Mouse (Mus musculus): ENCODE measurements at regions not wholly inside any gene's neighbourhood (a gene's known extent, or its start where the extent isn't known, plus 50 kb on each side); places are given as distances from the start of the nearest gene placed in this dataset.
"Not testable (repeated sequence)": the region's sequence is repeated elsewhere in the genome, so short reads cannot be mapped to it uniquely, and the experiment has no call there.

DNA sequence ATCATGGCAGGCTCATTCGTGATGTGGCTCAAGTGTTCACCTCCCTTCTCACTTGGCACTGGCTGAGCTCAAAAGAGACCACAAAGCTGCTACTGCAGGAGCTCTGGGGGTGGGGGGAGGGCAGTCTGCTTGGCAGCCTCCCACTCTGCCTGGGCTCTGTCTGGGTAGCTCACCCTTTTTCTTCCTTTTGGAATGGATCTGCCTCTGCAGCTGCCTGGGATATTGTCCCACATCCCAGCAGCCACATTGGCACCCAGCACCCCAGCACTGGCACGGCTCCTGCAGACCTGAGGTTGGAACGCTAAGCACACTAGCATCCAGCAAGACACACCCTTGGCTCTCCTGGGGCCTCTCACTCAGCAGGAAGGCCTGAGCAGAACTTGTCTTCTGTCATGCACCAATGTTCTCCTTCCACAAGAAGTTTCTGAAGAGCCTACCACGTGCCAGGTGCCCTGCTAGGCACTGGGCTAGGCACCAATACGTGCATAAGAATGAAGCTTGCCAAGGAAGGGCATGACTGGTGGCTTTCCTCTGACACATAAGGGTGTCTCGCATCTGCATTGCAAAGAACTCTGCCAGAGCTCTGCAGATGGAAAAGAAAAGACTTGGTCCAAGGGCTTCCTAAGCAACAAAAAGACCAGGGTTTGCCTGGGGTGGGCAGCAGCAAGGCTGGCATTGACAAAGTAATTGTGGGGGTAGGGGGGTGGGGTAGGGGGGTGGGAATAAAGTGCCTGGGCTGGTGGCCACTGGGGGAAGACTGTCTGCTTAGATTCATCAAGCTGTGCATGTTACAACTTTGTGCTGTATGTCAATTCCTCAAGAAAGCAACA, 112.1 kb upstream of the Sipa1l1 start:
- DNase-seq (ENCODE audit: extremely low read depth, insufficient read length, low spot score), result not testable (repeated sequence)

DNA sequence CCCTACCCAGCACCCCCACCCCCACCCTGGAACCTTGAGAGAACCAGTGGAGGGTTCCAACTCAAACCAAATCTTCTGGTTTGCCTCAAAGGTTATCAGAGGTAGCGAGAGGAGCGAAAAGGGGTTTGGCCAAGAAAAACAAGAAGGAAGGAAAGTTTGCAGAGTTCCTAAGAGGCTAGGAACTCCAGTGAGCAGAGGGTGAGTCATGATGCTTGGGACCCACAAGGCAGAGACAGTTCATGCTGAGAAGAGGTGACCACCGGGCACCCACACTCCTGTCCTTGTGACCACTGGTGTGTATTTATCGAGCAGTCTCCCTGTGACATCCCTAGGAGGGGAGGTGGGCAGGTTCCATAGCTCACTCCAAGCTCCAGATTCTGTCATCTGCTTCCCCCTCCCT, 104.1 kb upstream of the Sipa1l1 start:
- DNase-seq (ENCODE audit: extremely low read depth, insufficient read length, low spot score), result peak; percentile 18

DNA sequence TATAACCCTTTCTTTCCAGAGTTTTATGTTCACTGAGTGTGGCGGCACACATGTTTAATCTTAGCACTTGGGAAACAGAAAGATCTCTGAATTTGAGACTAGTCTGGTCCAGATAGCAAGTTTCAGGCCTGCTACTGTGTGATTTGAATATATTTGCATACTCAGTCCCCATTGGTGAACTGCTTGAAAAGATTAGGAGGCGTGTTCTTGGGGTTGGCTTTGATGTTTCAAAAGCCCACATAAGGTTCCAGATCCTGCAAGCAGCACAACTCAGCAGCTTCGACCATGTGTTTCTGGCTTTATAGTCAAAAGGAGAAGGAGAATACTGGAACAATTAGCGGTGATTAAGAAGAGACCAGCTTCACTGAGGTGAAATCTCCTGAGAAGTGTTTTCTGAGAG, 102.3 kb upstream of the Sipa1l1 start:
- no peak for DNase-seq (ENCODE audit: extremely low read depth, insufficient read length, low spot score)

DNA sequence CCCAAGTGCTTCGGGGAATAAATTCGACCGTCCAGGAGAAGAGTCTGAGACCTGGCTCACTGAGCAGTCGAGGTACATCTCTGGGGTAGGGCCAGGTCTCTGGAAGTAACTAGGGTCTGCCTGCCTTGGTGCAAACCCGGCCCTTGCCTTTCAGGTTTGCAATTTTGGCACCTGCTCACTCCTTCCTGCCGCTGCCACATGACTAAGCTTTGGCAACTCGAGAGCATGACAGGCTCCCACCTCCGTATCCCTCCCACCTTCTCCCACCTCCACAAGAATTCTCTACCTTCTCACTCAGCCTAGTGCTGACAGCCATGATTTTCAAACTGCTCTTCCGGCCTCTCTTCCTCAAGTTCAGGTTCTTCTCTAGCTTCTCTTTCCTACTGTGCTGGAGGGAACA, 99.5 kb upstream of the Sipa1l1 start:
- DNase-seq (ENCODE audit: extremely low read depth, insufficient read length, low spot score), result no peak

DNA sequence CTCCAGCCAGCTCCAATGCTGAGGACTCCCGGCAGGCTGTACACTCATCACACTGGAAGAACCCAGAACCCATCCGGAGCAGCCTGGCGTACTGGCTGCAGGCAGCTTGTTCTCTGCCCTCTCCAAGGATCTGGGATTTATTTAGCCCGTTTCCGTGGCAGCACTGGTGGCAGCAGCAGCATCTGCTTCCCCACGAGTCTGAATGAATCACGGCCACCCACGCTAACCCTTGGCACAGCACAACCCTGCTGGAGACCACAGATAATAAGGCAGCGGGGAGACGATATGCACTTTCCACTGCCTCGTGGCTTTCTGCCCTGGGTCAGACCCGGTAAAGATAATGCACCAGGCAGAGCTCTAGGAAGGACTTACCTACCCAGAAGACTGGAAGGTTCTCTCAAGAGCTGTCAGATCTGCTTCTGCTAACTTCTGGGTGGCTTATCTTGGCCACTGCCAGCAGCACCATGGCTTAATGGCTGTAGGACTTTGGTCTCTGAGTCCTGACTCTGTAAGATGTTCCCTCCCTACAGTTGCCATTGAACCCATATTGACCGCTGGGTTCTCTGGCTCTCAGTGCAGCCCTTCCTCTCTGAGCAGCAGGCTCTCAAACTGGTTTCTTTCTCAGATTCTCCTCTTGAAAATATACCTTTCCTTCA, 96.2 kb upstream of the Sipa1l1 start:
- peak; percentile 55 for DNase-seq (ENCODE audit: extremely low read depth, insufficient read length, low spot score)

DNA sequence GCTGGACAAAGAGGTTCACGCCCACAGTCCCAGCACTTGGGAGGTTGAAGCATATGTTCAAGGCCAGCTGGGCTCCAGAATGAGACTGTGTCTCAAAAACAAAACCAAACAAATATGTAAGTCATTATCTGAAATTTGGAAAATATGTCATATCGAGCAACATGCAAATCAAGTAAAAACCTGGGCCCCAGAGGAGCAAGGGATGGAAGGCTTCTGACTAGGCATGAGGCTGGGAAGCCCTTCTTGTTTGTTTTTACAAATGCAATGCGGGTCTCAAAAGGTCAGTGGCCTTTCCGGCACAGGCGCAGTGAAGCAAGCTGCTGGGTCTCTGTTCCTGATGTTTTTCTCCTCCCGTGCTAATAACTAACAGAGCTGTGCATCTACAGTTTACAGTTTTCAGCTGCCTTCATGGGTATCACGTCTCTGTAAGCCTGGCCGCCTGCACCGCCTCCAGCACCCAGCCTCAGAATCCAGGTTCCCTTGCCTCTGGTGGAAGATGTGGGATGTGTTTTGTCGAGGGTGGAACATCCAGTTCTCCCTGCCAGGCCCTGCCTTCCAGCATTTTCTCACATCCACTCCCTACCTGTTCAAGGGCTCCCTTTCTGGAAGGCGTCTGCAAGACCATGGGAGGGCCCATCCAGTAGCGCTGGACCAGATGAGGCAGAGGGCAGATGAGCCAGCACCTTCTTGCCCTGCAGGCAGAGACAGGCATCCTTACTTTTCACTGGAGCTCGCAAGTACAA, 93.5 kb upstream of the Sipa1l1 start:
- DNase-seq (ENCODE audit: extremely low read depth, insufficient read length, low spot score), result no peak

DNA sequence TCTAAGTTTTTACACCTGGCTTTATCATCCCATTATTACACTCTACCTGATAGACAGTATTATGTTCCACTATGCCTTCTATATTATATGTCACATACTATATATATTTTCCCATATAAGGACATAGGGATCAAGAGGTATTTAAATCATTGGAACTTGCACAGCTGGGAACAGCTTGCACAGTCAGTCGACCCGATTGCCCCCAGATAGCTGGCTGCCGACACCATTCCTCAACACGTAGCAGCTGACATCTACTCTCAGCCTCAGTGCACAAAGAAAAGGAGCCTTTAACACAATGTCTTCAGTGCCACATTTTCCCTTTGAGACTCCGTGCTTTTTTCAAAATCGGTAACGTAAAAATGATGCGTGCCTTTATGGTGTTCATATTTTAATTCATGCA, 92.4 kb upstream of the Sipa1l1 start:
- no peak for DNase-seq (ENCODE audit: extremely low read depth, insufficient read length, low spot score)

DNA sequence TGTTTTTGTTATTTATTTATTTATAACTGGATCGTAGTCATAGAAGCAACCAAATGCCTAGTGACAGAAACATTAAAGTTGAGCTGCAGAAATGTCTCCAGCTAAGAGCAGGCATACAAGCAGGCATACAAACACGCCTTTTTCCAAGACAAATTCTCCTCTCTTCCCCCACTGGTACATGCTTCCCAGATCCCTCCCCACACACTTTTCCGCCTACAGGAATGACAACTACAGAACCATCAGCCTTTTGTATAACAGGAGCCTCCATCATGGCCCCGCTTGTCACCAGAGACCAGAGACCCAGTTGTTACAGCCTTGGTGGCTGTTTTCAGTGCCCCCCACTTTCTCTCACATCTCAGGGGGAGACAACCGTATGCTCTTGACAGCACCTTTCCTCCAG, 91.2 kb upstream of the Sipa1l1 start:
- no peak for DNase-seq (ENCODE audit: extremely low read depth, insufficient read length, low spot score)

DNA sequence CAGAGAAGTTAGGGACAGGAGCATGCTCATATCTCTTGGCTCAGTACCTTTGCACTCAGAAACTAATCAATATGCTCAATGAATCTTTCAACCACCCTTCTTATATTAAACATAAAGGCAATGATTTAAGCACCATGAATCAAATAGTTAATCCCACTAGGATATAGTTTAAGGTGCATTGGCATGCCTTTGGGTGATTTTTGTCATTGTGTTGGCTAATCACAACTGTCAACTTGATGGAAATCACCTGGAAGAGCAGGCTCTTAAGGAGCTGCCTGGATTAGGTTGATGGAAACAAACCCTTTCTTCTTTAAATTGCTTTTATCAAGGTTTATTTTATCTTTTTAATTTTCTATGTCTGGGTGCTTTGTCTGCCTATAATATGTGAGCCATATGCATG, 90.4 kb upstream of the Sipa1l1 start:
- DNase-seq (ENCODE audit: extremely low read depth, insufficient read length, low spot score), result no peak

DNA sequence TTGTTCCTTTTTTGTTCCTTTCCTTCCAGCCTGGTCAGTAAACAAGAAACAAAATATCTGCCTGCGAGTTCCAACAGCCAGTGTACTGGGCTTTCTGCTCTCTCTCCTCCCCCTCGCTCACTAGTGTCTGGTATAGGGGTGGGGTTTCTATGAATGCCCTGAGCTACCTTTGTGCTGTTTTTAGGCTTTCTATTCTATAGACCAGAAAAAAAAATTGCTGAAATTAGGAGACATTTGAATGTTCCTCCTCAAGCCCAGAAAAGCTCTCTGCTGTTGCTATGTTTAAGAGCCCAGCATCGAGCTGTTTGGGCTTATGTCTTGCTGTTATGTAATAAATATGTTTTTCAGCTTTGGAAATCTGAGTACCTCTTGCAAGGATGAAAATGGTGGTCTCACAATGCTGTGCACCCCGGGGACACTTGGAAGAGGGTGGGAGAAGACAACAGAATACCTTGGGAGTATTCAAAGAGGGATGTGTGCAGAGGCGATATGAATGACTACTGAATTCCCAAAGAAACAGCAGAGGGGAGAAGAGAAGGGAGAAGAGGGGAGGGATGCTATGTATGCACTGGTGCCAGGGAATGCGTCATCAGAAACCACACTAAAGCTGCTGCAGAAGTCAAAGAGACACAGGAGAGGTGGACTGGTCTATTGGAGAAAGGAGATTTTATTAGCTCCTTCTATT, 88.8 kb upstream of the Sipa1l1 start:
- DNase-seq (ENCODE audit: extremely low read depth, insufficient read length, low spot score), result peak; percentile 26

DNA sequence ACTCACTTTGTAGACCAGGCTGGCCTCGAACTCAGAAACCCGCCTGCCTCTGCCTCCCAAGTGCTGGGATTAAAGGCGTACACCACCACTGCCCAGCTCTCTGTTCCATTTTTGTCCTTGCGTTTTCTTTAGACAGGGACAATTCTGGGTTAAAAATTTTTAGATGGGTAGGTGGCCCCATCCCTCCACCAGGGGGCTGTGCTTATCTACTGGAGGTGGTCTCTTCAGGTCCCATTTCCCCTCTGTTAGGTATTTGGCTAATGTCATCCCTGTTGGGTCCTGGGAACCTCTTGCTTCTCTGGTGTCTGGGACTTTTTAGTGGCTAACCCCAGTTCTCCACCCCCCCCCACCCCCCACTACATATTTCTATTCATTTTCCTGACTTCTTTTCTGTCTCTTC, 86.5 kb upstream of the Sipa1l1 start:
- DNase-seq (ENCODE audit: extremely low read depth, insufficient read length, low spot score), result not testable (repeated sequence)

DNA sequence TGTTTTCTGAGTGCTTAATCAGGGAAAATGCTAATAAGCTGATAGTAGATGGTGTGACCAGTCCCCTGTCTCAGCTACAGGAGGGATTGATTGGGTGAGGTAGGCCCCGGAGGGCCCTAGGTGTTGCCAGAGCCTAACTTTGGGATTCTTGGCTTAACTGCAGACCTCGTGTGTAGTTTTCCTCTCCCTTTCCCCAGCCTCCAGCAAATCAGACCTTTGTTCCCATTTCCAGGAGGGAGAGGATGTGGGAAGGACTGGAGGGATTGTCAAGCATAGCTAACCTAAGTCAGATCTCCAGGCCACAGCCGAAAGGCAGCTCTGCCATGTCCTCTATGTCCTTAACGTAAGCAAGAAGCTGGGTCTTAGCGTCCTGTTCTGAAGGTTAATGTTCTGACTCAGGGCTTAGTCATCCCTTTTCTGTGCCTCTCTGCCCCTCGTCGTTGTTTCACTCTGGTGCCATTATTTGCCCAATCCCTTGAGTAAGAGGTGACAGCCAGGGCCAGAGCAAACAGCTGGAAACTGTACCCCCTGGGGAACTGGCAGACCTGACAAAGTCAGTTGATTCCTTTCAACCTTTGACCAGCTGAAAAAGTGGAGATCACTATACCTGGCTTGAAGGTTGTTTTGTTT, 83.2 kb upstream of the Sipa1l1 start:
- peak; percentile 70 for DNase-seq (ENCODE audit: extremely low read depth, insufficient read length, low spot score)

DNA sequence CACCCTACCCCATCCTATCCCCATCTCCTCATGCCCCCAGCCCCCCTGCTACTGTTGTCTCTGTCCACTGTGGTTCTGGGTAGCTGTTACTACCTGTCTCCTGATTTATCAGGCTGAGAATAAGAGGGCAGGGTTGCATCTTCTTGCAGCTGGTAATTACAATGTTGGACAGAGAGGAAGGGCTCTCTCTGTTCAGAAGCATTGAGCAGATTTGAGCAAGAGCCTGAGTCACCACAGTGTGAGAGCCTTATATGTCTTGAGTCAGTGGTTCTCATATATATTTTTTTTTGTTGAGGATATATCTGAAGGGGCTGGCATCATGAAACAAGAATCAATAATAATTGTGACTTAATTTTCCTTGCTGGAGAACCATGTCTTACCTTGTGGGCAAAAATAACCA, 82.7 kb upstream of the Sipa1l1 start:
- no peak for DNase-seq (ENCODE audit: extremely low read depth, insufficient read length, low spot score)

DNA sequence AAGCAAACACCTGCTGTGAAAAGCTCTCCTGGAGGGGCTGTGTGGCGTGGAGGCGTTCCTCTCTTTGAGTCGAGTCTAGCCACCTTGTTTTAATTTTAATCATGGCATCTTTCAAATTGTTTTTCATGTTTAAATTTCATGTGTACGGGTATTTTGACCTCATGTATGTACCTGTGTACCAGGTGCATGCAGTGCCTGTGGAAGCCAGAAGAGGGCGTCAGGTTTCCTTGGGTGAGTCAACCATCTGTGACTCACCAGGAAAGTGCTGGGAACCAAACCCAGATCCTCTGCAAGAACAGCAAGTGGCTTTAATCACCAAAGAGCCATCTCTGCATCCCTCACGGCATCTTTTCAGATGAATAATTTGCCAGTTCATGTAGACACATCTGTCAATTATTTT, 79.8 kb upstream of the Sipa1l1 start:
- DNase-seq (ENCODE audit: extremely low read depth, insufficient read length, low spot score), result no peak

DNA sequence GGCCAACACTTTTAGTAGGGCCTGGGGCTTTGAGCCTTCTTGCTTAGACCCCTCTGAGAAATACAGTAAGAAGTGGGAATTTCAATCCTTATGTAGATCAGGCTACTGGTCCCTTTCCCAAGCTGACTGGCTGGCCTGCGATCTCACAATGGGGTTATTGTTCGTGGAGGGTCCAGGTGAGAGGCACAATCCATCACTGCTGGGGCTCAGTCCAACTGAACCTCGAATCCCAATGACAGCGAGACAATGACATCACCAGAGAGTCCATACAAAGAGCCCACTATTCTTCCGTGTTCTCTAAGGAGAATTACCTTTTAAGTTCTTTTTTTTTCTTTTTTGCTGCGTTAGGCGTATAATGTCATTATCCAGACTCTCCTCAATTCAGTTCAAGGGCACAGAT, 75.8 kb upstream of the Sipa1l1 start:
- DNase-seq (ENCODE audit: extremely low read depth, insufficient read length, low spot score), result no peak

DNA sequence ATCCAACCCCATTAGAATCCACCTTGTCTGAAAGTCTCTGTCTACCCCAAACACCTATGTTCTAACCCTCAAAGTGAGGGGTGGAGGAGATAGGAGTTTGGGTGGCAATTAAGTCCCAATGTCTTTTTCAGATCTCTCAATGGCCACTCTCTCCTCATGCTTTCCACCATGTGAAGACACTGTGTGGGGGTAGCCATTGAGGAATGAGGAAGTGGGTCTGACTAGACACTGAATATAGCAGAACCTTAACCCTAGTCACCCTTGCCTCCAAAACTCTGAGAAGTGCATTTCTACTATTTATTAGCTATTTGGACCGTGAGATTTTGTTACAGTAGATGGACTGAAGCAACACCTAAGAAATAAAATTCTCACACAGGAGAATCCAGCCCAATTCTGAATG, 73.7 kb upstream of the Sipa1l1 start:
- no peak for DNase-seq (ENCODE audit: extremely low read depth, insufficient read length, low spot score)

DNA sequence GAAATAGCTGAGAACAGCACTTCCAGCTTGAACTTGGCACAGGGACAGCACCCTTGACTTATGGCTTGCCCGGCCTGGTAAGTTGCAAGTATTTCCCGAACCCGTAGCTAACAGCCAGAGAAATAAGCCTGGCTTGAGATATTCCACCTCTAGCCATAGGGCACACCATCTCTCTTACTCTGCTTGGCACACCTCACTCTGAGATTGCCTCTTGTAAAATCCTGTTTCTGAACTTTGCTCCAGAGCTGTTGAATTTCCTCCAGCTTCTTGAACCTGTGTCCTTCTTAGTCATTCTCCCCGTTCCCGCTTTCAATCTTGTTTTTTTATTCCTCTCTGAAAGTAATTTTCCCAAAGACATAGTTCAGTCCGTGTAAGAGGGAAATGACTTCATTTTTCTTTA, 72.0 kb upstream of the Sipa1l1 start:
- no peak for DNase-seq (ENCODE audit: extremely low read depth, insufficient read length, low spot score)

DNA sequence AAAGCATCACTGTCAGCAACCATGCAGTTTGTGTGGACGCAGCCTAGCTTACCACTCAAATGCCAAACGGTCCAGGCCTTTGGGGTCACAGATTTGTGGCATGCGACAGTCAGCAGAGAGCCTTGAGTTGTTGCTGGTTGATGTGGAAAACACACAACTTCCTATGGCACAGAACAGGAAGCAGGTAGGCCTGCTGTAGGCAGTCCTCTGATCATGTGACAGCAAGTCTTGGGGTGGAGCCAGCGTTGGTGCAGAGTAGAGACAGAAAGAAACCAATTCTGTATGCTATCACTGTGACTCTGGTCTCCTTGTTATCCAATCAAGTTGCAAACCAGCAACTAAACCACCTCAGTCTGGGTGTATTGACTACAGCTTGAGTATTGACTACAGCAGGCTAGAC, 71.5 kb upstream of the Sipa1l1 start:
- DNase-seq (ENCODE audit: extremely low read depth, insufficient read length, low spot score), result no peak

DNA sequence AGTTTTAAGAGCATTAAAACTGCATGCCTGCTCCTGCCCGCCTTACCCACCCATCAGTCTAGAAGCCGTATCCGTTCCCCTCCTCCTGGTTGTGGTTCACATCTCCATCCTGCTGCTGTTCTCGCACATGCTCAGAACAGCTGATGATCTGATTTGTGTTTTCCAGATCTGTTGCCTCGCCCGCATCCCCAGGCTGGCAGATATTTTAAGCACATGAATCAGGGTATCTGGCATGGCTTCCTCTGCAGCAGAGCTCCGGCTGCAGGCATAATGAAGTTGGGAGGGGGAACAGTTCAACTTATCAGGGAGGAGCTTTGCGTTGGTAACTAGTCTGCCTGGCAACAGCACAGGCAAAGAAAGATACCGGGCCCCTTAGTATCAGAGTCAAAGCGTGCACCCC, 64.9 kb upstream of the Sipa1l1 start:
- DNase-seq (ENCODE audit: extremely low read depth, insufficient read length, low spot score), result no peak

DNA sequence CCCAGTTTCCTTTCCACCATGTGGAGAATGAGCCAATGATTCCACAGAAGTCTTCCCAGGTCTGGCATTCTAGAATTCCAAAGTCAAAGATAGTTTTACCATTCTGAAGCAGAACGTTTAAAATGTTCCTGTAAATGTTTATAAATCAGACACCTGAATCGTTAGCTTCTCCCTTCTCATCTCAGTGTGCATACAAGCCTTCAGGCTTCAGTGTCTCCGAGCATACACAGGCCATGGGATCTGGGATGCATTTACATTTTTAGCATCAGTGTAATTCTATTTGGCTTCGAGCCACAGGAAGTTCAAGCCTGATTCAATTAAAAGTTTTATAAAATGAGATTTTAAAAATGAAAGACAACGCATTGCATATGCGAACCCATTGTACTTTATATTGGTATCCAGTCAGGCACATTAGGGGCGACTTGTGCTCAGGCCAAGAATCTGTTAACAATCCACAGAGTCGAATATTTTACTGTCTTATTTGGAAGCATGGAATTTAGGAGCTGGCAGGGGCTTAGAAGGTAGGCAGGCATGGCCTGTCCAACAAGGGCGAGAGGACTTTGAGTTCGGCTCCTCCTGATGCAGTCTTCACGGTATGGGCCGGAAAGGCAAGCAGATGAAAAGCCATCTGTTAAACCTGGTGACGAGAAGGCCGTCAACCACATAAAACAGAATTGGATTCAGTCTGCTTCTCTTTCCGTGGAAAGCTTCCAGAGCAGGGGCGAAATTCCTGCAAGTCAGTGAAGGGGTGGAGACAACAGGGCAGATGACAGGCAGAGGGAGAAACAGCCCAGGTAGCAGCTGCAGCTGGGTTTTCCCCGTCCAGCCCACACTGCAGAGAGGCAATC, 63.7 kb upstream of the Sipa1l1 start:
- DNase-seq (ENCODE audit: extremely low read depth, insufficient read length, low spot score), result no peak
